Mouse (Mus musculus) stomach, postnatal 0 days (tissue): ENCODE measurements around the gene Gstcd.

Experiments
- CTCF ChIP-seq: IDR thresholded peaks from 2 replicates; pipeline ENCODE4 v1.5.1; 2016; ENCODE audit warnings: antibody characterized with exemption, low read depth, mild to moderate bottlenecking, moderate library complexity
- EP300 ChIP-seq: optimal IDR thresholded peaks from 2 replicates; pipeline ENCODE3; 2016; ENCODE audit warnings: antibody characterized with exemption

DNA sequence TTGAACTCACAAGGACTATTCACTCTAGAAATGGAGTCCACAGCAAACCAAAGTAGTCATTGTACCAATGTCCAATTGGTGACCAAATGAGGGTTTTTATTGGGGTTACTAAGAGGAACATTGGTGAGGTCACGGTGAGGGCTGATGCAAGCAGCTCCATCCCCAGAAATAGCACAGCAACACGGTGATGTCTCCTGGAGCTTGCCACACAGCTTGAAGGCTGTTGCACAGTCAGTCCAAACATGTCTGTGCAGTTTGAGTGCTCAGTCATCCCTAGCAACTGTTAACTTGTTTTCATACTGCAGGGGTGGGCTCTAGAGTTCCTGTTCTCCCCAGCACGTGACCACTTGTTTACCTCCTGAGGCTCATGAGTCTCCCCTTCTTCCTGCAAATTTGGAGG is 11.9 kb upstream of the Gstcd start:
- TF ChIP-seq CTCF (no peak), EP300 (no peak)
